Mouse (Mus musculus) myocyte (in vitro differentiated cells): ENCODE measurements around the gene Pnkp. TPM values are rescaled to one million over a fixed set of nuclear protein-coding genes. Genes with fewer than 3 reads are reported as not detected.
A peak's percentile ranks its signal among the peaks of the same experiment; 100 is the strongest.

Source experiments
- H3K27me3 ChIP-seq: one replicate; pipeline ENCODE4 v1.6.1; 2011; ENCODE audit not compliant: control insufficient read depth, insufficient read depth, insufficient read length
- H3K36me3 ChIP-seq: one replicate; pipeline ENCODE4 v1.6.1; 2011; ENCODE audit not compliant: control insufficient read depth, insufficient read depth
- H3K4me2 ChIP-seq: one replicate; pipeline ENCODE4 v1.6.1; 2011; ENCODE audit warnings: low read depth, control low read depth
- H3K4me3 ChIP-seq: one replicate; pipeline ENCODE4 v1.5.1; 2011; ENCODE audit warnings: mild to moderate bottlenecking, control low read depth, moderate library complexity
- H3K79me2 ChIP-seq: one replicate; pipeline ENCODE4 v1.6.1; 2011; ENCODE audit not compliant: control insufficient read depth, insufficient read depth
- H3ac ChIP-seq: one replicate; pipeline ENCODE4 v1.6.1; 2011; ENCODE audit not compliant: control insufficient read depth, insufficient read length
- CEBPB ChIP-seq: IDR thresholded peaks from 2 replicates; pipeline ENCODE4 v1.6.1; 2011; ENCODE audit warnings: mild to moderate bottlenecking, moderate library complexity; ENCODE audit not compliant: poor library complexity, insufficient read depth, severe bottlenecking
- E2F4 ChIP-seq: IDR thresholded peaks from one replicate; pipeline ENCODE4 v1.6.1; 2011; ENCODE audit warnings: mild to moderate bottlenecking, control low read depth, moderate library complexity; ENCODE audit not compliant: insufficient read depth
- MAX ChIP-seq: IDR thresholded peaks from one replicate; pipeline ENCODE4 v1.6.1; 2011; ENCODE audit warnings: low read depth, mild to moderate bottlenecking, control low read depth
- MYOD1 ChIP-seq, 3 experiments: IDR thresholded peaks; one replicate each; pipeline ENCODE4 v1.6.1; 2011; ENCODE audit warnings: control low read depth in 2 of 3, low read depth in 2 of 3, mild to moderate bottlenecking in 2 of 3, moderate library complexity in 1 of 3; ENCODE audit not compliant: insufficient read length in 2 of 3, control insufficient read depth in 1 of 3
- MYOG ChIP-seq, 3 experiments: IDR thresholded peaks; one replicate each; pipeline ENCODE4 v1.6.1; 2011; ENCODE audit warnings: control low read depth in 2 of 3, low read depth in 2 of 3, mild to moderate bottlenecking in 2 of 3; ENCODE audit not compliant: insufficient read length in 2 of 3, control insufficient read depth in 1 of 3, insufficient read depth in 1 of 3
- POLR2A ChIP-seq: IDR thresholded peaks from one replicate; pipeline ENCODE4 v1.6.1; 2011; ENCODE audit warnings: low read depth, mild to moderate bottlenecking, control low read depth, moderate library complexity; ENCODE audit not compliant: insufficient read length
- POLR2AphosphoS2 ChIP-seq: IDR thresholded peaks from one replicate; pipeline ENCODE4 v1.6.1; 2011; ENCODE audit warnings: low read depth, control low read depth; ENCODE audit not compliant: insufficient read length
- REST ChIP-seq: IDR thresholded peaks from one replicate; pipeline ENCODE4 v1.6.1; 2011; ENCODE audit warnings: mild to moderate bottlenecking, control low read depth, moderate library complexity; ENCODE audit not compliant: insufficient read depth, insufficient read length
- SRF ChIP-seq: IDR thresholded peaks from one replicate; pipeline ENCODE4 v1.6.1; 2011; ENCODE audit warnings: low read depth; ENCODE audit not compliant: control insufficient read depth, insufficient read length
- TCF12 ChIP-seq: IDR thresholded peaks from one replicate; pipeline ENCODE4 v1.6.1; 2011; ENCODE audit warnings: mild to moderate bottlenecking, control low read depth; ENCODE audit not compliant: poor library complexity, insufficient read depth, severe bottlenecking
- TCF3 ChIP-seq: IDR thresholded peaks from one replicate; pipeline ENCODE4 v1.6.1; 2011; ENCODE audit warnings: low read depth, control low read depth; ENCODE audit not compliant: insufficient read length
- USF1 ChIP-seq: IDR thresholded peaks from one replicate; pipeline ENCODE4 v1.6.1; 2011; ENCODE audit warnings: low read depth, mild to moderate bottlenecking, control low read depth, moderate library complexity
- polyA plus RNA-seq: library from polyadenylated mRNA; unstranded; fragments of >200 nt; fragmentation: generic; extraction: Trizol; gene quantifications from one replicate; pipeline ENCODE4 v1.2.1, GENCODE M21; 2012; ENCODE audit warnings: missing spikeins

Pnkp gene
- polyA plus RNA-seq, 1 experiment = 47.9 TPM

- peak overlapping the region; percentile 41 for H3ac ChIP-seq
- peaks cover 92% of the 10 kb centered on the region for H3K79me2 ChIP-seq
- H3K36me3 ChIP-seq = no peaks in the 10 kb centered on the region
- TF ChIP-seq TCF3 (no peak), POLR2A (no peak), MAX (no peak), E2F4 (no peak), CEBPB (no peak), POLR2AphosphoS2 (no peak), TCF12 (no peak), SRF (no peak), MYOG (IDR thresholded peaks at IDR 0.05; ENCODE audit: control insufficient read depth in 1 of 3, insufficient read depth in 1 of 3, insufficient read length in 2 of 3, low read depth in 2 of 3) (no peak), REST (no peak), MYOD1 (IDR thresholded peaks at IDR 0.05; ENCODE audit: control insufficient read depth in 1 of 3, insufficient read length in 2 of 3, low read depth in 2 of 3) (no peak)
- H3K4me2 ChIP-seq = peak overlapping the region; percentile 97
- H3K27me3 ChIP-seq = no peaks in the 10 kb centered on the region
- H3K4me3 ChIP-seq = peak overlapping the region; percentile 94
Observed at GRCm38 (mm10) chr7:44820525-44820924, 36.4 kb upstream of the Pnkp start.

GRCm38 (mm10) chr7:44821666-44822448 lies 35.1 kb upstream of the Pnkp start:
- Histone ChIP-seq H3K79me2 (peaks cover 100% of the 10 kb centered on the region), H3K36me3 (no peaks in the 10 kb centered on the region), H3K4me2 (no peak overlapping the region), H3K4me3 (no peak overlapping the region), H3ac (no peak overlapping the region), H3K27me3 (no peaks in the 10 kb centered on the region)
- TF ChIP-seq CEBPB (no peak), MYOD1 (IDR thresholded peaks at IDR 0.05; ENCODE audit: control insufficient read depth in 1 of 3, insufficient read length in 2 of 3, low read depth in 2 of 3) (no peak), MYOG (IDR thresholded peaks at IDR 0.05; ENCODE audit: control insufficient read depth in 1 of 3, insufficient read depth in 1 of 3, insufficient read length in 2 of 3, low read depth in 2 of 3) (no peak), POLR2AphosphoS2 (no peak), REST (no peak), MAX (no peak), TCF3 (no peak), SRF (no peak), USF1 (no peak), E2F4 (no peak), TCF12 (no peak), POLR2A (no peak)

- no peak overlapping the region for H3K4me3 ChIP-seq
- no peaks in the 10 kb centered on the region for H3K36me3 ChIP-seq
- H3K27me3 ChIP-seq = no peaks in the 10 kb centered on the region
- TF ChIP-seq MYOG (IDR thresholded peaks at IDR 0.05; ENCODE audit: control insufficient read depth in 1 of 3, insufficient read depth in 1 of 3, insufficient read length in 2 of 3, low read depth in 2 of 3) (no peak), MAX (no peak), REST (no peak), CEBPB (no peak), POLR2AphosphoS2 (no peak), TCF12 (no peak), SRF (no peak), TCF3 (no peak), POLR2A (no peak)
- H3ac ChIP-seq = no peak overlapping the region
- peak overlapping the region; percentile 51 for H3K4me2 ChIP-seq
- H3K79me2 ChIP-seq = peaks cover 100% of the 10 kb centered on the region
Observed at GRCm38 (mm10) chr7:44823409-44823808, 33.5 kb upstream of the Pnkp start.

- no peak overlapping the region for H3ac ChIP-seq
- peaks cover 91% of the 10 kb centered on the region for H3K79me2 ChIP-seq
- peak overlapping the region; percentile 51 for H3K4me2 ChIP-seq
- no peak for TF ChIP-seq POLR2A
- TF ChIP-seq TCF3 = no peak
- no peak for TF ChIP-seq CEBPB
- TF ChIP-seq SRF = no peak
- TF ChIP-seq MAX = no peak
- no peak for TF ChIP-seq MYOD1 (IDR thresholded peaks at IDR 0.05; ENCODE audit: control insufficient read depth in 1 of 3, insufficient read length in 2 of 3, low read depth in 2 of 3)
- no peak for TF ChIP-seq POLR2AphosphoS2
- TF ChIP-seq TCF12 = no peak
- no peak for TF ChIP-seq REST
- TF ChIP-seq MYOG (IDR thresholded peaks at IDR 0.05; ENCODE audit: control insufficient read depth in 1 of 3, insufficient read depth in 1 of 3, insufficient read length in 2 of 3, low read depth in 2 of 3) = no peak
- no peak for TF ChIP-seq USF1
- no peak for TF ChIP-seq E2F4
- H3K27me3 ChIP-seq = no peaks in the 10 kb centered on the region
- no peak overlapping the region for H3K4me3 ChIP-seq
- peaks cover 7% of the 10 kb centered on the region for H3K36me3 ChIP-seq
Observed at GRCm38 (mm10) chr7:44824872-44825271, 32.1 kb upstream of the Pnkp start.
